Mouse (Mus musculus): Measurements from ENCODE around the gene Mphosph9. TPM values are rescaled to one million over a fixed set of nuclear protein-coding genes. Genes with fewer than 3 reads are reported as not detected.
A peak's percentile ranks its signal among the peaks of the same experiment; 100 is the strongest.

Mphosph9 gene
- total RNA-seq, 2 experiments from 2014 or later: 2.7 to 3.4 TPM

- no peak overlapping the region for H3K4me3 ChIP-seq
- no peak for DNase-seq
- peak overlapping the region; percentile 85 for H3K27ac ChIP-seq
- intact Hi-C loops (cut with DNase I): no loop called here
- no peak for TF ChIP-seq CTCF (IDR thresholded peaks at IDR 0.05)
These were observed 113.1 kb downstream of the Mphosph9 start for GRCm38 (mm10) chr5:124214516-124215145.

- DNase-seq: peak; percentile 51
- peak overlapping the region; percentile 85 for H3K27ac ChIP-seq
- intact Hi-C loops (cut with DNase I): no loop called here
These were observed 113.9 kb downstream of the Mphosph9 start for GRCm38 (mm10) chr5:124213588-124214469.

GRCm38 (mm10) chr5:124211669-124212068 lies 116.1 kb downstream of the Mphosph9 start:
- Histone ChIP-seq H3K4me3 (peak overlapping the region; percentile 46), H3K27ac (peak overlapping the region; percentile 88)
- TF ChIP-seq CTCF (IDR thresholded peaks at IDR 0.05): no peak
- no peak for DNase-seq
- intact Hi-C loops (cut with DNase I): loop anchor here (2.0 kb wide), 1 partner anchor 43 kb away; no protein-coding TSS in a partner anchor

More at GRCm38 (mm10) chr5:124213588-124214469, 113.9 kb downstream of the Mphosph9 start:
- no peak for TF ChIP-seq CTCF (IDR thresholded peaks at IDR 0.05)
- H3K4me3 ChIP-seq: peak overlapping the region; percentile 29; the same call in 1 of the 2 replicates

GRCm38 (mm10) chr5:124211234-124211633 lies 116.5 kb downstream of the Mphosph9 start:
- Histone ChIP-seq H3K4me3 (peak overlapping the region; percentile 46), H3K27ac (peak overlapping the region; percentile 88)
- peak; percentile 91 for DNase-seq
- no peak for TF ChIP-seq CTCF (IDR thresholded peaks at IDR 0.05)
- intact Hi-C loops (cut with DNase I): loop anchor here (2.0 kb wide), 1 partner anchor 42 kb away; no protein-coding TSS in a partner anchor

- no peak for TF ChIP-seq CTCF (IDR thresholded peaks at IDR 0.05)
- Histone ChIP-seq H3K4me3 (no peak overlapping the region; the same call in 1 of the 2 replicates), H3K27ac (peak overlapping the region; percentile 88)
- peak; percentile 51 for DNase-seq
- intact Hi-C loops (cut with DNase I): loop anchor here (2.0 kb wide), 1 partner anchor 42 kb away; no protein-coding TSS in a partner anchor
These were observed 117.3 kb downstream of the Mphosph9 start for GRCm38 (mm10) chr5:124210281-124211016.

- DNase-seq: no peak
- TF ChIP-seq CTCF (IDR thresholded peaks at IDR 0.05): no peak
- H3K27ac ChIP-seq: peak overlapping the region; percentile 88
- H3K4me3 ChIP-seq: no peak overlapping the region
- intact Hi-C loops (cut with DNase I): loop anchor here (2.0 to 5.0 kb wide), 2 partner anchors 37 to 41 kb away; partner anchors contain the start of gene Pitpnm2
These were observed 117.9 kb downstream of the Mphosph9 start for GRCm38 (mm10) chr5:124209850-124210249.

GRCm38 (mm10) chr5:124208030-124208429 lies 119.7 kb downstream of the Mphosph9 start:
- intact Hi-C loops (cut with DNase I): loop anchor here (5.0 kb wide), 1 partner anchor 39 kb away; the partner anchor contains the start of gene Pitpnm2
- Histone ChIP-seq H3K27ac (peak overlapping the region; percentile 92), H3K4me3 (no peak overlapping the region)
- DNase-seq: no peak
- no peak for TF ChIP-seq CTCF (IDR thresholded peaks at IDR 0.05)

- intact Hi-C loops (cut with DNase I): loop anchor here (5.0 kb wide), 1 partner anchor 41 kb away; the partner anchor contains the start of gene Pitpnm2
- TF ChIP-seq CTCF (IDR thresholded peaks at IDR 0.05): 0 out of 2 replicates have a peak, but pooled peaks have one; percentile 1
- H3K27ac ChIP-seq: peak overlapping the region; percentile 92
- H3K4me3 ChIP-seq: peak overlapping the region; percentile 53
- DNase-seq: peak; percentile 85
These were observed 121.2 kb downstream of the Mphosph9 start for GRCm38 (mm10) chr5:124206481-124207038.

GRCm38 (mm10) chr5:124205809-124206380 lies 121.9 kb downstream of the Mphosph9 start:
- peak overlapping the region; percentile 92 for H3K27ac ChIP-seq
- peak; percentile 40 for DNase-seq
- no peak for TF ChIP-seq CTCF (IDR thresholded peaks at IDR 0.05)
- intact Hi-C loops (cut with DNase I): loop anchor here (5.0 kb wide), 1 partner anchor 41 kb away; the partner anchor contains the start of gene Pitpnm2
- peak overlapping the region; percentile 53 for H3K4me3 ChIP-seq

GRCm38 (mm10) chr5:124205211-124205610 lies 122.6 kb downstream of the Mphosph9 start:
- no peak overlapping the region for H3K4me3 ChIP-seq
- H3K27ac ChIP-seq: peak overlapping the region; percentile 92
- no peak for TF ChIP-seq CTCF (IDR thresholded peaks at IDR 0.05)
- no peak for DNase-seq
- intact Hi-C loops (cut with DNase I): loop anchor here (5.0 kb wide), 1 partner anchor 42 kb away; the partner anchor contains the start of gene Pitpnm2

GRCm38 (mm10) chr5:124204127-124204794 lies 123.5 kb downstream of the Mphosph9 start:
- no peak overlapping the region for H3K4me3 ChIP-seq
- no peak for TF ChIP-seq CTCF (IDR thresholded peaks at IDR 0.05)
- peak overlapping the region; percentile 92 for H3K27ac ChIP-seq
- intact Hi-C loops (cut with DNase I): no loop called here
- peak; percentile 69 for DNase-seq

All from gastrocnemius, adult 2 months (tissue).